ENCODE assay signal across 8 mouse cellular contexts in the genomic region with DNA sequence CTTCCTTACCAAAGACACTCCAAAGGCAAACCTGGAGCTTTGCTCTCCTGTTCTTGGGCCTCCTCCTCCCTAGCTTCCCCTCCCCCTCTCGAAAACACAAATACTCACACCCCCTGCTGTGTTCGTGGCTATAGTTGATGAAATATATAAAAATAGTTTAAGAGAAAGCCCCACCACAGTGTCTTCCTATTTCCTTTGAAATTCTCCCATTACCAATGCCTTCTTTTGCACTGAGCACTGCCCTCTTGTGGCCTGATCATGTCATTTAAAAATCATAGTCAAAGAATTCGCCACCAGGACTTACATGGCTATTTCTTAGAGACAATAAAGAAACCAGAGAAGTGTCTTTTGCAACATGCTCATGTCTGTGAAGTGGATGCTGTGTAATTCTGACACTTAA.
DNase-seq lines count a peak whose midpoint lies in the region.

No protein-coding gene starts in this region.

- intact Hi-C loops in gastrocnemius, postnatal 14 days (cut with DNase I; ENCODE audit: low total_unique reads): no loop called here

- DNase-seq in gastrocnemius, adult 18-20 months (ENCODE audit: low spot score): peak; percentile 14
- no peak for DNase-seq in gastrocnemius, postnatal 4 days (ENCODE audit: low spot score in 2 of 2)
- peak; percentile 3 for DNase-seq in ovary, postnatal 14 days (ENCODE audit: low spot score)
- no peak for DNase-seq in ovary, postnatal 36 days (ENCODE audit: low spot score)
- peak; percentile 66 to 82 for DNase-seq in cerebellum, postnatal 25 days
- peak; percentile 41 for DNase-seq in layer of hippocampus, adult 9-10 months (ENCODE audit: low spot score)
- DNase-seq in retina, embryonic 14.5 days (ENCODE audit: low spot score): peak; percentile 78
- DNase-seq in gastrocnemius, postnatal 14 days: no peak

Comparison
In these comparisons a context has a peak if more than half of its experiments do, and no peak if none do; other contexts are left out.
1. DNase-seq: peak in gastrocnemius, adult 18-20 months (single experiment), ovary, postnatal 14 days (single experiment), cerebellum, postnatal 25 days (2 of 2), layer of hippocampus, adult 9-10 months (single experiment) and retina, embryonic 14.5 days (single experiment); none in gastrocnemius, postnatal 4 days (0 of 2), ovary, postnatal 36 days (single experiment) and gastrocnemius, postnatal 14 days (single experiment).